Mouse (Mus musculus) thymus, adult 2 months (tissue): Measurements from ENCODE around the gene Cenpt.

Experiments
- CTCF ChIP-seq: fragments of 200-500 bp; IDR thresholded peaks from 2 replicates; pipeline ENCODE4 v1.5.1; 2012; ENCODE audit warnings: mild to moderate bottlenecking, control low read depth, low read length, moderate library complexity, borderline replicate concordance; ENCODE audit not compliant: control insufficient read depth, poor library complexity, insufficient read depth; ENCODE audit errors: extremely low read depth
- POLR2A ChIP-seq: fragments of 200-500 bp; IDR thresholded peaks from 2 replicates; pipeline ENCODE4 v1.6.1; 2012; ENCODE audit warnings: mild to moderate bottlenecking, low read length, control low read depth, moderate library complexity; ENCODE audit not compliant: control insufficient read depth, poor library complexity, insufficient read depth; ENCODE audit errors: extremely low read depth

DNA sequence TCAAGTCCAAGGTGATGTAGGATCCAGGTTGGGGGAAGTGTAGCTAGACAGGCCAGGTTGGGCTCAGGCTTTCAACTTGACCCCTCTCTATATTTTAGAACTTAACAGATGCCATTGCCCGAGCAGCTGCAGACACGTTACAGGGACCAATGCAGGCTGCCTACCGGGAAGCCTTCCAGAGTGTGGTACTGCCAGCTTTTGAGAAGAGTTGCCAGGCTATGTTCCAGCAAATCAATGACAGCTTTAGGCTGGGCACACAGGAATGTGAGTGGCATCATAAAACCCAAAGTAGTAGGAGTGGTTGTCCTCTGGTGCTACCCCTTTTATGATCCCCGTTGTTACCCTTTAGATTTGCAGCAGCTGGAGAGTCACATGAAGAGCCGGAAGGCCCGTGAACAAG is 37.8 kb upstream of the Cenpt start:
- TF ChIP-seq CTCF (no peak), POLR2A (no peak)
